13 mouse cellular contexts compared by ENCODE assay signal in genomic region chr4:154880730-154881129, GRCm38 (mm10). TPM values are rescaled to one million over a fixed set of nuclear protein-coding genes. Genes with fewer than 3 reads are reported as not detected.
DNase-seq lines count a peak whose midpoint lies in the region; ATAC-seq and TF ChIP-seq lines count a peak whose summit lies in the region.
"Had no signal": no experiment of that assay in that cellular context is flagged by ENCODE, and none has a peak within 500 bp of the region (broad histone marks: within the 10 kb centered on the region; RNA-seq: fewer than 3 reads in every experiment).

No protein-coding gene starts in this region.

- peak; percentile 54; the same call in 1 of the 2 replicates for ATAC-seq in stomach, embryonic 15.5 days (ENCODE audit: insufficient read depth, low FRiP score, low read depth)
- no peak for ATAC-seq in stomach, postnatal 0 days (ENCODE audit: low FRiP score, low TSS enrichment)
- ATAC-seq in stomach, embryonic 16.5 days (ENCODE audit: insufficient read depth, low FRiP score), result no peak
- no peak for ATAC-seq in forebrain, embryonic 12.5 days (ENCODE audit: low FRiP score)
- ATAC-seq: forebrain, postnatal 0 days had no signal

- H3K27me3 ChIP-seq in stomach, embryonic 15.5 days (replicated peaks), result no peaks in the 10 kb centered on the region
- H3K27me3 ChIP-seq in stomach, postnatal 0 days (ENCODE audit: control insufficient read depth, insufficient read depth, low read length), result no peaks in the 10 kb centered on the region
- no peaks in the 10 kb centered on the region for H3K27me3 ChIP-seq in stomach, embryonic 16.5 days (ENCODE audit: control insufficient read depth, insufficient read depth, low read length)
- H3K27me3 ChIP-seq in forebrain, embryonic 12.5 days, result peaks cover 21% of the 10 kb centered on the region

- no peak overlapping the region for H3K4me3 ChIP-seq in stomach, embryonic 15.5 days (replicated peaks)
- no peak overlapping the region for H3K4me3 ChIP-seq in stomach, postnatal 0 days (ENCODE audit: low read depth, low read length)
- H3K4me3 ChIP-seq in stomach, embryonic 16.5 days (replicated peaks; ENCODE audit: low read length), result no peak overlapping the region
- no peak overlapping the region for H3K4me3 ChIP-seq in forebrain, embryonic 12.5 days (replicated peaks)
- H3K4me3 ChIP-seq: midbrain, embryonic 12.5 days; neural tube, embryonic 13.5 days had no signal

- TF ChIP-seq CTCF in stomach, postnatal 0 days (IDR thresholded peaks at IDR 0.05; ENCODE audit: low read depth), result no peak

- DNase-seq in stomach, postnatal 0 days (ENCODE audit: low spot score), result no peak
- DNase-seq in heart, adult 11 months, result peak; percentile 96
- DNase-seq in heart, postnatal 25 days (ENCODE audit: low spot score), result peak; percentile 19
- DNase-seq in retina, embryonic 14.5 days (ENCODE audit: low spot score), result no peak
- no peak for DNase-seq in thymus, postnatal 10 days (ENCODE audit: low spot score in 2 of 2)
- DNase-seq: forebrain, postnatal 0 days; kidney, postnatal 10 days; right cerebral cortex, postnatal 4 days had no signal

- H3K36me3 ChIP-seq in stomach, embryonic 15.5 days, result no peaks in the 10 kb centered on the region
- no peaks in the 10 kb centered on the region for H3K36me3 ChIP-seq in stomach, postnatal 0 days (ENCODE audit: control insufficient read depth, insufficient read depth, low read length)
- H3K36me3 ChIP-seq in stomach, embryonic 16.5 days (ENCODE audit: control insufficient read depth, insufficient read depth, low read length), result no peaks in the 10 kb centered on the region
- no peaks in the 10 kb centered on the region for H3K36me3 ChIP-seq in forebrain, embryonic 12.5 days (replicated peaks)
- H3K36me3 ChIP-seq: midbrain, embryonic 12.5 days; neural tube, embryonic 13.5 days had no signal

- intact Hi-C loops in heart, postnatal 25 days (cut with DNase I), result loop anchor here (2.0 kb wide), 1 partner anchor 184 kb away; no protein-coding TSS in a partner anchor

- 63% methylated on average over 6 of the region's 6 CpGs for WGBS in stomach, embryonic 15.5 days
- 79% methylated on average over 6 of the region's 6 CpGs for WGBS in stomach, postnatal 0 days
- 66% methylated on average over 6 of the region's 6 CpGs for WGBS in stomach, embryonic 16.5 days
- WGBS in forebrain, embryonic 12.5 days, result 84% methylated on average over 6 of the region's 6 CpGs

- H3K27ac ChIP-seq in stomach, embryonic 15.5 days, result no peak overlapping the region
- H3K27ac ChIP-seq in stomach, postnatal 0 days (replicated peaks), result no peak overlapping the region
- no peak overlapping the region for H3K27ac ChIP-seq in stomach, embryonic 16.5 days (ENCODE audit: low read length)
- no peak overlapping the region for H3K27ac ChIP-seq in forebrain, embryonic 12.5 days
- H3K27ac ChIP-seq: midbrain, embryonic 12.5 days; neural tube, embryonic 13.5 days had no signal

- no peak overlapping the region for H3K9ac ChIP-seq in stomach, embryonic 15.5 days
- no peak overlapping the region for H3K9ac ChIP-seq in stomach, postnatal 0 days (ENCODE audit: low read length)
- 0 out of 2 replicates have a peak overlapping the region, but pooled peaks have one; percentile 7 for H3K9ac ChIP-seq in stomach, embryonic 16.5 days (ENCODE audit: low read length)
- H3K9ac ChIP-seq in forebrain, embryonic 12.5 days, result no peak overlapping the region
- H3K9ac ChIP-seq: forebrain, postnatal 0 days; midbrain, embryonic 12.5 days; neural tube, embryonic 13.5 days had no signal

- no peaks in the 10 kb centered on the region for H3K9me3 ChIP-seq in stomach, embryonic 15.5 days
- no peaks in the 10 kb centered on the region for H3K9me3 ChIP-seq in stomach, postnatal 0 days (ENCODE audit: control insufficient read depth, low read length)
- no peaks in the 10 kb centered on the region for H3K9me3 ChIP-seq in stomach, embryonic 16.5 days (replicated peaks; ENCODE audit: control insufficient read depth, low read length)
- no peaks in the 10 kb centered on the region for H3K9me3 ChIP-seq in forebrain, embryonic 12.5 days
- H3K9me3 ChIP-seq: midbrain, embryonic 12.5 days; neural tube, embryonic 13.5 days had no signal

- no peak overlapping the region for H3K4me2 ChIP-seq in stomach, embryonic 15.5 days
- H3K4me2 ChIP-seq in stomach, postnatal 0 days (replicated peaks; ENCODE audit: low read depth), result no peak overlapping the region
- H3K4me2 ChIP-seq in stomach, embryonic 16.5 days (ENCODE audit: low read depth, low read length), result no peak overlapping the region
- no peak overlapping the region for H3K4me2 ChIP-seq in forebrain, embryonic 12.5 days
- H3K4me2 ChIP-seq: midbrain, embryonic 12.5 days; neural tube, embryonic 13.5 days had no signal

- no peak for TF ChIP-seq EP300 in stomach, postnatal 0 days (optimal IDR thresholded peaks at IDR 0.05)

- 0 out of 2 replicates have a peak, but pooled peaks cover 6% of the 10 kb centered on the region for H3K4me1 ChIP-seq in stomach, embryonic 15.5 days
- H3K4me1 ChIP-seq in stomach, postnatal 0 days (replicated peaks; ENCODE audit: control insufficient read depth, insufficient read depth), result no peaks in the 10 kb centered on the region
- peaks cover 5% of the 10 kb centered on the region for H3K4me1 ChIP-seq in stomach, embryonic 16.5 days (ENCODE audit: control insufficient read depth, insufficient read depth, low read length)
- peaks cover 19% of the 10 kb centered on the region for H3K4me1 ChIP-seq in forebrain, embryonic 12.5 days

RNA-seq across cellular contexts. Expression of gene Mmel1, which starts 11.3 kb away (rescaled TPM):
- 0.21 and 0.23 TPM in 2 replicates for polyA plus RNA-seq in stomach, embryonic 15.5 days (2015; fragmentation: Nextera tagmentation; extraction: Ambion mirVana)
- polyA plus RNA-seq in stomach, postnatal 0 days (2015; fragmentation: Nextera tagmentation; extraction: Ambion mirVana), result not detected in 2 replicates
- under 1 TPM; 0.20 to 0.39 TPM for total RNA-seq in heart, postnatal 25 days (2021)
- 0.20 and 0.30 TPM in 2 replicates for polyA plus RNA-seq in stomach, embryonic 16.5 days (2015; fragmentation: Nextera tagmentation; extraction: Ambion mirVana)
- 0.08 and 0.19 TPM in 2 replicates for polyA plus RNA-seq in forebrain, embryonic 12.5 days (2016; fragmentation: Nextera tagmentation; extraction: Ambion mirVana)

RNA-seq across cellular contexts. Expression of gene Fam213b, which starts 18.2 kb away (rescaled TPM):
- 29.1 and 30.6 TPM in 2 replicates for polyA plus RNA-seq in stomach, embryonic 15.5 days (2015; fragmentation: Nextera tagmentation; extraction: Ambion mirVana)
- 62.1 and 65.4 TPM in 2 replicates for polyA plus RNA-seq in stomach, postnatal 0 days (2015; fragmentation: Nextera tagmentation; extraction: Ambion mirVana)
- 10 to 100 TPM; 74.4 to 76.2 TPM for total RNA-seq in heart, postnatal 25 days (2021)
- polyA plus RNA-seq in stomach, embryonic 16.5 days (2015; fragmentation: Nextera tagmentation; extraction: Ambion mirVana), result 29.5 and 34.1 TPM in 2 replicates
- 29.8 and 30.3 TPM in 2 replicates for polyA plus RNA-seq in forebrain, embryonic 12.5 days (2016; fragmentation: Nextera tagmentation; extraction: Ambion mirVana)

RNA-seq across cellular contexts. Expression of gene Ttc34, which starts 43.5 kb away (rescaled TPM):
- polyA plus RNA-seq in stomach, embryonic 15.5 days (2015; fragmentation: Nextera tagmentation; extraction: Ambion mirVana), result 0.08 and 0.17 TPM in 2 replicates
- 0.06 and 0.10 TPM in 2 replicates for polyA plus RNA-seq in stomach, postnatal 0 days (2015; fragmentation: Nextera tagmentation; extraction: Ambion mirVana)
- total RNA-seq in heart, postnatal 25 days (2021), result under 1 TPM in 1 of 2 experiments, not detected in 1; 0.17 TPM
- polyA plus RNA-seq in stomach, embryonic 16.5 days (2015; fragmentation: Nextera tagmentation; extraction: Ambion mirVana), result 0.04 and 0.09 TPM in 2 replicates
- 0.26 and 0.38 TPM in 2 replicates for polyA plus RNA-seq in forebrain, embryonic 12.5 days (2016; fragmentation: Nextera tagmentation; extraction: Ambion mirVana)

RNA-seq across cellular contexts. Expression of gene Tnfrsf14, which starts 47.6 kb away (rescaled TPM):
- 3.8 and 8.0 TPM in 2 replicates for polyA plus RNA-seq in stomach, embryonic 15.5 days (2015; fragmentation: Nextera tagmentation; extraction: Ambion mirVana)
- polyA plus RNA-seq in stomach, postnatal 0 days (2015; fragmentation: Nextera tagmentation; extraction: Ambion mirVana), result 0.61 TPM in 2 replicates
- total RNA-seq in heart, postnatal 25 days (2021), result 1 to 10 TPM; 3.8 to 6.7 TPM
- 4.3 and 4.6 TPM in 2 replicates for polyA plus RNA-seq in stomach, embryonic 16.5 days (2015; fragmentation: Nextera tagmentation; extraction: Ambion mirVana)
- polyA plus RNA-seq in forebrain, embryonic 12.5 days (2016; fragmentation: Nextera tagmentation; extraction: Ambion mirVana), result 0.21 and 1.2 TPM in 2 replicates
- total RNA-seq: forebrain, postnatal 0 days had no signal
- polyA plus RNA-seq: forebrain, postnatal 0 days had no signal

Comparison
In these comparisons a context has a peak if more than half of its experiments do, and no peak if none do; other contexts are left out.
1. DNase-seq: peak in heart, adult 11 months (single experiment) and heart, postnatal 25 days (single experiment); none in stomach, postnatal 0 days (single experiment), retina, embryonic 14.5 days (single experiment) and thymus, postnatal 10 days (0 of 2).